Mouse (Mus musculus): ENCODE results near the gene Ndc1.
"Not testable (repeated sequence)": the region's sequence is repeated elsewhere in the genome, so short reads cannot be mapped to it uniquely, and the experiment has no call there.

The Ndc1 gene

DNA sequence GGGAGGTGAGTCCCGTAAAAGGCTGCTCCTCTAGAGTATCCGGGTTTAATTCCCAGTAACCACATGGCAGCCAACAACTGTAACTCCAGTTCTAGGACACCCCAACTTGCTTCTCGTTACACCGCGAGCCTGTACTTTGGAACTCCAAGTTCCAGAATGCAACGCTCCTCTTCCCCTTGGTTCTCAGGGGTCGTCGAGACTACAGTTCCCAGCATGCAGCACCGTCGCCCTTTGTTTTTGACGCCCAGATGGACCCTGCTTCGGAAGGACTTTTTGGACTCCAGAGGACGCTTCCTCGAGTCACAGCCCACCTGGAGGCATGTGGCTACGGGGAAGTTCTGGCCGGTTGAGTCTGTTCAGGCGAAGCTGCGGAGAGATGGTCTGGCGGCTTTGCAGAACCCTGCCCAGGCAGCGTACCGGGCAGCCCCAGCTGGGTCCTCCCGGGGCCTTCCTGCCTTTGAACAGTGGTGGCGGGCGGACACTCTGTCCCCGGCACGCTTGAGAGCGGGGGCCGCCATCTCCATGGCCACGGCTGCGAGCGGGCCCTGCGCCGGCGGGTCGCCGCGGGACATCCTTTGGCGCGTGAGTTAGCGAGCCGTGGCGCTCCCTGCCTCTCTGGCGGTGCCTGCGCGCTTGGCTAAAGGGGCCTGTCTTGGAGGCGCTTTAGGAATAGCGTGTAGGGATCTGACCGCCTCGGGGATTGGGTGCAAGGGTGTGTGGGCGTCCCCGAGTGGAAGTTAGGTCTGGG is at the start of gene Ndc1:
Ndc1 (plus strand) TSS at position 218 of the 748 bp plus-strand sequence.
- peak; percentile 83 for DNase-seq (ENCODE audit: low spot score)

DNA sequence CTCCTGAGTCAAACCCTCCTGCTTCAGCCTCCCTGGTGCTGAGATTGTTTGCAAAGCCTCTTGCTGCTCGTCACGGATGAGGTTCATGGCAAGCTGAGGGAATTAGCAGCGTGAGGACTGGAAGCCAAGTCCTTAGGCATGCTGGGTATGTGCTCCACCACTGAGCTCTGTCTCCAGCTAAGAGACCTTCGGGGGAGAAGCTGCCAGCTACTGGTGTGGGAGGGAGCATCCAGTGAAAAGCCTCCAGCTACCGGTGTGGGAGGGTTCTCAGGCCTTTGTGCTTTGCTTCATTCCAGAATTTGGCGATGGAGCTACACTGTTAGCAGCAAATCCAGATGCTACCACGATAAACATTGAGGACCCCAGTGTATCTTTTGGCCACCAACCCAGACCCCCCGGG is 48.9 kb upstream of the Ndc1 start:
- no peak for DNase-seq (ENCODE audit: low spot score)

DNA sequence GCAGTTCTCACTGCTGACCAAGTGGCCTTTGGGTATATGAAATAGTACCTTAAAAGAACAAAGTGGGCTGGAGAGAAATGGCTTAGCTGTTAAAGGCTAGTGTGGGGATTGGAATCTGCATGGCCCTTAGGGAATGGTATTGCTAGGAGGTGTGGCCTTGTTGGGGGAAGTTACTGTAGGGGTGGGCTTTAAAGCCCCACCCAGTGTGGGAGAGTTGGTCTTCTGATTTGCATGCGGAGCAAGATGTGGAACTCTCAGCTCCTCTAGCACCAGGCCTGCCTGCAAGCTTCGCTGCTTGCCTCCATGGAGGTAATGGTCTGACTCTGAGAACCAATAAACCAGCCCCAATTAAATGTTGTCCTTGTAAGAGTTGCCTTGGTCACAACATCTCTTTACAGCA is 46.5 kb upstream of the Ndc1 start:
- no peak for DNase-seq (ENCODE audit: low spot score)

DNA sequence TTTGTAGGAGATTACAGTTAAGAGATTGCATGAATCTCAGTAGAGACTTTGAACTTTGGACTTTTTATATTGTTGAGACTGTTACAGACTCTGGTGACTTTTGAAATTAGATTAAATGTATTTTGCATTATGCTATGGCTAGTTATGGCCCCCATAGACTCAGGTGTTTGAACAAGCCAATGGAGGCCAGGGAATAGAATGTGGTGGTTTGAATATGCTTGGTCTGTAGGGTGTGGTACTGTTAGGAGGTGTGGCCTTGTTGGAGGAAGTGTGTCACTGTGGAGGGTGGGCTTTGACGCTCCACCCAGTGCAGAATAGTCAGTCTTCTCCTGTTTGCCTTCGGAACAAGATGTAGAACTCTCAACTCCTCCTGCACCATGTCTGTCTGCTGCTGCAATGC is 44.5 kb upstream of the Ndc1 start:
- no peak for DNase-seq (ENCODE audit: low spot score)

DNA sequence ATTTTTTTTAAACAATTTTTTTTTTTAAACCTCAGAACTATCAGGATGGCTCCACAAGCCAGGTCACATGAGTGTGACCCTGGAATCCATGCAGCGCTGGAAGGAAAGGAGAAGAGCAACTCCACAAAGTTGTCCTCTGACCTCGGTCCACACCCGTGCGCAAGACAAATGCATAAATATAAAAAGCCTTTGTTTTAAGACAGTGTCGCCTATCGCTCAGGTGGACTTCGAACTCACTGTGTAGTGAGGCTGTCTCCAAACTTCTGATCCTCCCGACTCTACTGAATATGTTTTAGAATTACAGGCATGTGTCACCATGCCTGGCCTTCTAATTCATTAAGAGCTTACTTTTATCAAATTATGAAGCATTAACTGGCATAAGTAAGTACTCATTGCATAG is 39.1 kb upstream of the Ndc1 start:
- DNase-seq (ENCODE audit: low spot score), result no peak

DNA sequence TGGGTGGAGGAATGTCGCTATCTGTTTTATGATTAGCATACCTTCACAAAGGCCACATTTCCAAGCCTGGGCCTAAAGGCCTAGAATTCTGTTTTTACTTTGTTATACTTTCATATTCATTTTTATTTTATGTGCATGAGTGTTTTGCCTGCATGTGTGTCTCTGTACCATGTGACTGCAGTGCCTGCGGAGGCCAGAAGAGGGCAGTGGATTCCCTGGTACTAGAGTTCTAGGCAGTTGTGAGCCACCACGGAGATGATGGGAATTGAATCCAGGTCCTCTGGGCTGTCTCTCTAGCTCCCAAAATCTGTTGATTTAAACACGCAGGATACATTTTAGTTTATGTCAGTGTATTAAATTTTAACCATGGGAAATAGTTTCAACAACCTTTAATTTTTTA is 34.1 kb upstream of the Ndc1 start:
- DNase-seq (ENCODE audit: low spot score), result no peak

DNA sequence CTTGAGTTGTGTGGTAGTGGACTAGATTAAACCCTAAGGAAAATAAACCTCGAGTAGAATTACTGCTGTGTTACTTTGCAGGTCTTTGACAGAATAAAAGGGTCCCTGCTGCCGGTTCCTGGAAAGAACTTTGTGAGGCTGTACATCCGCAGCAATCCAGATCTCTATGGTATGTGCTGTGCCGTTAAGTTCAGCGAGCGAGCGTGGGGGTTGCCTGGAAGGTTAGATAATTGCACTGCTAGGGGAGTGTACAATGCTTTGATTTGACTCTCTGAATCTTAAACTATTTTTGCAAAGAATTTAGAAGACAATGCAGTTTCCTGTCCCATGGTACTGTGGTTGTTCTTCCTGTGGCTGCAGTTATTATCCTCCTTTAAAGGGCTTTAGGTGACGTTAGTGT is 31.2 kb upstream of the Ndc1 start:
- no peak for DNase-seq (ENCODE audit: low spot score)

DNA sequence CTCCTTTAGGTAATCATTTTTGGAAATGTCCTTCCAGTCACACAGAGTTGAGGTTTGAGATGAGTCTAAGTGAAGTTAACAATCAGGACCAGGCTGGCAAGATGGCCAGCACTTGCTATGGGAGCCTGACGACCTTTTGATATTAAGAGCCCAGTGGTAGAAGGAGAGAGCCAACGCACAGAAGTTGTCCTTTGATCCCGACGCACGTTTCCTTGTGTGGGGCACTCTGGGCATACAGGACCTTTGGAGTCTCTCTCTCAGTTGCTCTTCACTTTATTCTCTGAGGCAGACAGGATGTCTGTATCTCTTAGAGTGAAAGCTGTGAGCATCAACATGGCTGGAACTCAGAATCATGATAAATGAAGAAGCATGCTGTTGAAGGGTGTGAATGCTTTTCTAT is 30.1 kb upstream of the Ndc1 start:
- no peak for DNase-seq (ENCODE audit: low spot score)

DNA sequence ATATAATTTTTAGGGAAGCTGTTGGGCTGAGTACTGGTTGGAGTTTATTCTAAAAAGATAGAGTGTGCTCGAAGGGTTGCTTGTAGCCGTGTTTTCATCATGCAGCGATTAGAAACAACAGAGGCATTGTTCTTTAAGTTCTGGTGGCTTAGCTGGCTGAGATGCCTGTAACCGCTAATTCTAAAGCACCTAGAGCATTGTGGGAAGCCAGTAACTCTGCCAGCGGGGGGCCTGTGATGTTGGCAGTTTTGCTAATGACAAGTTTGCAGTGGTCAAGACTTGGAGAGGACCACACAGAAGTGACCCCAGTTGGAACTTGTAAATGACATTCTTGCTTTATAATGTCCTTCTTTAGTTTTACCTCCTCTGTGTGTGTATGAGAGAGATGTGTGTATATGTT is 26.2 kb upstream of the Ndc1 start:
- DNase-seq (ENCODE audit: low spot score), result no peak

DNA sequence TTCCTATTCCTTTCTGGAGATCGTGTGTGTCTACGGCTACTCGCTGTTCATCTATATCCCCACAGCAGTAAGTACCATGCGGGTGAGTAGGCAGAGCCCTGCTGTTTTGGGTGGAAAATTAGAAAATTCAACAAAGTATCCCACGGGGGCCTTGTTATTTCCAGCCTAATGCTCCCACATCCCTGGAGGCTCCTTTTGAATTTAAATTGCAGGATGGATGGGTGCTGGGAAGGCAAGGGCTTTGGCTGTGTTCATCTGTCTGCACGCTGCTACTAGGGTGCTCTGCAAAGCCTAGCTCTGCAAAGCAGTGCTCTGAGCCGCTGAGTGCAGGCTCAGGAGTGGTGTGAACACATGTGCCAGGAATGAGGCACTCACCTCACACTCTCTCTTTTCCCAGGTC is 23.0 kb upstream of the Ndc1 start:
- no peak for DNase-seq (ENCODE audit: low spot score)

DNA sequence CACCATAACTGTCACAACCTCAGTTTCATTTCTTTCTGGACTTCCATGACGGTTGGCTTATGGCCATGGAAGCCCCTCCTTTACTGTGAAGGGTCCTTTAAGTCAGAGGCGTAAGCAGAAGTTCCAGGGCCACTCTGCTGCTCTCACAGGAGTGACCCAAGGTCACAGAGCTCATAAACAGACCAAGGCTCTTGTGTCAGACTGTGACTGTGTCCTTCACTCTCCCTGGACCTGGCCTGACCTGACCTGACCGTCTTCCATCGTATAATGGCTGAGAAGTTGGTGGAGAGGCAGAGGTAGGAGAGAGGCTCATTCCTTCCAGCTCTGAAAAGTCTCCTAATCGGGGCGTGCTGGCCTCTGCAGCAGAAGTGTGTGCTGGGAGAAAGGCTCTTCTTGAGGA is 20.4 kb upstream of the Ndc1 start:
- no peak for DNase-seq (ENCODE audit: low spot score)

DNA sequence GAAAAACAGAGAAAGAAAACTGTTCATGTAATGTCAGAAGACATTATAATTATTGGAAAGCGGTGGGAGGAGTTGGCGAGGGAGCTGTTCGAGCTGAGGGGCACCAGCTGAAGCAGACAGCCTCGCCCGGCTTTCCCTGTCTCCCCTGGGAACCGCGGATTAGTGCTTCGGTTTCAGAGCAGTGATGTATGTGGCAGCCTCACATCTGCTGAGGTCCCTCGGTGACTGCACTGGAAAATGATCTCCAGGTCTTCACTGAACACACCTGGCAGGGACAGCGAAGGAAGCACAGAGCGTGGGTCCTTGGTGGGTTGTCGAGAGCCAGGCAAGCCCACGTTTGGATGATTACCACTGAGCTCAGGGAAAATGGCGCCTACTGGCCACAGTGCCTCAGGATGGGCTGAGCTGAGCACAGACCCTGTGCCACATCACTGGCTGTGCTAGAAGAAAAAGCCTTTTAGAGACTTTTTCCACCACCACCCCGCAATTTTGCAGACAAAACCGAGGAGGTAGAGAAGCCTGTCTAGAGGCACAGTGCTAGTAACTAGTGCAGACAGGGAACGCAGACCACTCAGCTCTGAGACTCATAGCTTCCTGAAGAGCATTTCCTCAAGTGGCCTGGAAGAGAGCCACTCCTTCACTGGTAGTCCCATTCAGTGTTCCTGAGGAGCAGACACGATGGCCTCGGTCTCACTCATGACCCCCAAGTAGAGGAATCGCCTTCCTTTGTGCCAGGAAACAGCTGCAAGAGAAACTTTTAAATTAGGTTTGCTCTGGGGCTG is 18.9 kb upstream of the Ndc1 start:
- no peak for DNase-seq (ENCODE audit: low spot score)

DNA sequence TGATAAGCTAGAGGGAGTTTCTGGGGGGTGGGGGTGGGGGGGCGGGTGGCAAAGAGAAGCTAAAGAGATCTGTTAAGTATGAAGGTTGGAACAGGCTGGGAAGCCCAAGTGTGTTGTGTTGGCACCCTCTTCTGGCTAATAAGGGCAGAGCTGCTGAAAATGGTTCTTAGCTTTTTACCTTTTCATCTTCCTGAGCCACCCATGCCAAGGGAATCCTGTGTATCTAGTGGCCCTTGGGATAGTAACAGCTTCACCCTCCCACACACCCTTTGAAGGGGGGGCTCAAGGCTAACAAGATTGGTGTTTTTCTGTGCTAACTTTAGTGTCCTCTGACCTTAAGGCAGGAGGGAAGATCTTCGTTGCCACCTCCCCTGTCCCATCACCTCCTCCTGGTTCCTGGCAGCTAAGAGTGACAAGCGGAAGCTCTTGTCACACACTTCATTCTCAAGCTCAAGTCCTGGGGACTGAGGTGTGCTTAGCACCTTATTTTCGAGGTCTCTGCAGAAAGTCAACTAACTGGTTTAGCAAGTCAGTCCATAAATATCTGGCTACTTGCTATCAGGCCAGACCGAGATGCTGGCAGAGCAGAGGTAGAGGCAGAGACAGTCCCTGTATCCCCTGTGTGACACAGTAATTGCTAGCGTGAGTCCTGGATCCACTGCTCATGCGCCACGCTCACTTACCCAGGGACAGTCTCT is 18.1 kb upstream of the Ndc1 start:
- DNase-seq (ENCODE audit: low spot score), result no peak

DNA sequence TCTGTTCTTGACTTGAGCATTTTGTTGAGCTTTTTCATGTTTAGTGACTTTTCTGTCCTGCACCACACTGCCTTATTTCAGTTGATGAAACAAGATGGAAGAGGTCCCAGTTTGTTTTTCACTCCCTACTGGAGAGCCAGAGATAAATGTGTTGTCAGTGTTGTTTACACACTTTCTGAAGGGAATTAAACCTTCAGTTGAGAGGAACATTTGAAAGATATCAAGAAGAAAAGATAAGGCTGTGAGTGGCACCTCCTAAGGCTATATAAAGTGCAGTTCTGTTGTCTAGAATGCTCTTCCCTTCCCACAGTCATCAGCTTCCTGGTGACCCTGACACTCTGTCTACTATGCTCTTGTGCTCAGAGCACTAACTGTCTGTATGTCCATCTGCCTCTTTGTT is 16.2 kb upstream of the Ndc1 start:
- no peak for DNase-seq (ENCODE audit: low spot score)

DNA sequence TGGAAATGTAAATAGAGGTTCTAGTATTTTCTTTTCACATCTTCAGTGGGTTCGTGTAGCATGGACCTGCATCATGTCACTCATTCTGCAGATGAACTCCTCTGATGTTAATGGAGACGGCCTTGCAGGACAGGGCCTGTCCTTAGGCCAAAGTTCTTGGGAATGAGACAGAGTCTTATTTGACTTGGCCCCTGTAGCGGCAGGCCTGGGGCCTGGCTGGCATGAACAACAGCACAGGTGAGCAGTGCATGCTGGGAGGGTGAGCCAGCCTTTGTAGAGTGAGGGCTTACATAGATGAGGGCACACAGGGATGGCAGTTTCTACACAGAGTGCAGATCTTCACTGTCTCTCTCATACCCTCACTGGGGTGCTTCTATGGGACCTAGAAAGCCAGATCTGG is 14.0 kb upstream of the Ndc1 start:
- no peak for DNase-seq (ENCODE audit: low spot score)

DNA sequence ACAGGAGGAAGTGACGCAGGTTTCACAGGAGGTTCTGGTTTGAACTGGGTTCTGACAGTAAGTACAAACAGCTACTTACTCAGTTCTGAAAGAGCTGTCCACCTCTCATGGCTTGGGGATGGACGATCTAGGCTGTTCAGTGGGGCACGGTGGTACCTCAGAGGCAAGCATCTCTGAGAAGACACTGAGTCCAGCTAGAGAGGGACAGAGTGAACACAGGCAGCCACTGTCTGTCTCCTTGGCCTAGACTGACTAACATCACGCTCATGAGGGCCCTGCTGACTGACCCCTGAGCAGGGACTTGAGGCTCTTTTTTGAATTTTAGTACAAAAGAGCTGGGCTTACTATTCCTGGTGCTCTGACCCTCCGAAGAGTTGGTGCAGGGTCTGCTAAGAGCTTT is 13.5 kb upstream of the Ndc1 start:
- DNase-seq (ENCODE audit: low spot score), result no peak

DNA sequence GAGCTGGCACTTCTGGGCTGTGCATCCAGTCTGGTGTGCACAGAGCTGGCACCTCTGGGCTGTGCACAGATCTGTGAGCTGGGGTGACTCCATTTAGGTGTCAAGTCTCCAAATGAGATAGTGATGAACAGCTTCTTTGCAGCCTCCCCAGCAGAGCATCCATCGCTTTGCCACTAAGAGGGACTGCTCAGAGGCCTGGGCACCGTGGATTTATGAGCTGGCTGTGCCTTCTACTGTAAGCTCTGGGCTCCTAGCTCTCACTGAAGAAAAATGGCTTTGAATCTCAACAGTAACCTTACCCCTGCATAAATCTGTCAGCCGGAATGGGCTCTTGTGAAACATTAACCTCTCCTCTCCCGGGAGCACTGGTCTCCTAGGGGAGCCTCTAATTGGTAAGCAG is 13.0 kb upstream of the Ndc1 start:
- DNase-seq (ENCODE audit: low spot score), result no peak

DNA sequence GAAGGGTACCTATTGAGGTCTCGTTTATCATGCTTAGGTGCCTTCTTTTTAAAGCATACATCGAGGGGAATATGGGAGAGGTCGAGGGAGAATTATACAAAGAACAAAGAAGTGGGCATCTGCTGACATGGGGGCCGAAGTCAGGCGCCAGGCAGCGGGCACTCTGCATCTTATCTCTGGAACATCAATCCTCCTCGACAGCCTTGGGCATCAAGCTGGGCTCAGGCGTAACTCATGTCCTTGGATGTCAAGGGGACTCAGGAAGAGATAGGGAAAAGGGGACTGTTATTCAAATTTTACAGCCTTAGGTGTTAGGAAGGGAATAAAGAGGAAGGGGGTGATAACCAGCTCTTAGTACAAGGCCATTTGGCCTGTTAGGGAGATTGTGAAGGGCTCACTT is 10.4 kb upstream of the Ndc1 start:
- DNase-seq (ENCODE audit: low spot score), result not testable (repeated sequence)

DNA sequence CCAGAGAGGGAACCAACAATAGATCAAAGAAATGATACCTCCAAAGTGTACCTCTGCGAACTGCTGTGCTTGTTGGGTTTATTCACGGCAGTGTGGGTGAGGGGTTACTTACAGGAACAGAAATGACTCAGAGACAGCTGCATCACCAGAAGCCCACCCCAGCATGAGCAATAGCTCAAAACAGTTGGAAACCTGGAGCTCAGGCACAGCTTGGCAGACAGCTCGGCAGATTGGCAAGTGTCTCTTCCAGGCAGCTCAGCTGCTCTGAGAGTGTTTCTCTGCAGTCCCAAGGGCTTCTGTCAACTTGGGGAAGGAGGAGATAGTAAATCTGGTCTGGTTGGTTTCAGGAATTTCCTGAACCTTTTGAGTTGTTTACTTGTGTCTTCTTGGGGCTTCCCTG is 9.1 kb upstream of the Ndc1 start:
- no peak for DNase-seq (ENCODE audit: low spot score)

DNA sequence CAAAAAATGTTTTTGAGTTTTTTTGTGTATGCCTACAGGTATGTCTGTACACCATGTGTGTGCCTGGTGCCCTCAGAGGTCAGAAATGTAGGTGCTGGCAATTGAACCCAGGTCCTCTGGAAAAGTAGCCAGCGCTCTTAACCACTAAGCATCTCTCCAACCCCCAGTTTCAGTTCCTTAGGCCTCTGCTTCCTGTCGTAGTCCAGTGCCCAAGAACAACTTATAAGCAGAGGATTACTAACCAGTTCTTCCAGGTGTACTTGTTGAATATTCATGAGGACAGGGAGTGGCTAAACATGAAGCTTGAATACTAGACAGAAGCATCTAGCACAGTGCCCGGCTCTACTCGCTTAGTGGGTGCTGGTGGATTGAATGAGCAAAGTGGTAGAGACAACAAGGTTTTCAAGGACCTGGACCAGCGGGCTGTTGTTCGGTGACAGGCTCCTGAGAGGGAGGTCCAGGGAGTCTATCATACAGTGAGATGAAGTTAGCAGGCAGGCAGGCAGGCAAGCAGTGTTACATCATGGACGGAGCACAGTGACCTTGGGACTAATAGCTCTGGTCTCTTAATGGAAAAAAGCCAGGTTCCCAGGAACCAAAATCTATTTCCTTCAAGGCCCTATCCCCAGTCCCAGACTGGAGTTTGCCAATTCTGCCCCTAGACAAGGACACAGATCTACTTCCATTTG is 7.0 kb upstream of the Ndc1 start:
- DNase-seq (ENCODE audit: low spot score), result no peak

DNA sequence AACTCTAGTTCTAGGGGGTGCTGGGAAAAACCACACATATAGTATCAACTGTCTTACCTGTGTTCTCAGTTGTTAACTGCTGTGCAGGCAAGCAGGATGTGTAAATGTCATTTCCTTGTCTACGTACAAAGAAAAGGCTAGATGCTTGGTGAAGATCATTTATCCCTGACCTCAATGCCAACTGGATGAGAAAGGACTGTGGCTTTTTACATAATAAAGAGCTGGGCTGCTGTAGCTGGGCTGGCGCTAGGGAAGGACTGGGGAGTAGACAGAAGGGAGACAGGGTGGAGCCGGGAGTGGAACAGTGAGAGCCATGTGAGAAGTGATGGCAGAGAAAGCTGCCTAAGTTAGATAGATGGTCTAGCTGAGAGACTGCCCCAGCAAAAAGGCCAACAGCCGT is 4.8 kb upstream of the Ndc1 start:
- no peak for DNase-seq (ENCODE audit: low spot score)

DNA sequence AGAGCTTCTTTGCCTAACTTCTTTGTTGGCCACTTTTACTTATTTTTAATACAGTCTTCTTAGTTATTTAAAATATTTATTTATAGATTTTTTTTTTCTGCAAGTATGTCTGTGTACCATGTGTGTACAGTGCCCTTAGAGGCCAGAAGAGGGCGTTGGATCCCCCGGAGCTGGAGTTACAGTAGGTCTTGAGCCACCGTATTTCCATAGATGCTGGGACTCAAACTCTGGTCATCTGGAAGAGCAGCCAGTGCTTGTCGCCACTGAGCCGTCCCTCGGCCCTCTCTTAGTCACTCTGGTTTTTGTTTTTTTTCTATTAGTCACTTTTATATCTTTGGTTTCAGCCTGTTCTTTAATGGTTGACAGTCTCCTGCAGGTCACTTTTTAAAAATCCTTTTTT is 4.0 kb upstream of the Ndc1 start:
- no peak for DNase-seq (ENCODE audit: low spot score)

DNA sequence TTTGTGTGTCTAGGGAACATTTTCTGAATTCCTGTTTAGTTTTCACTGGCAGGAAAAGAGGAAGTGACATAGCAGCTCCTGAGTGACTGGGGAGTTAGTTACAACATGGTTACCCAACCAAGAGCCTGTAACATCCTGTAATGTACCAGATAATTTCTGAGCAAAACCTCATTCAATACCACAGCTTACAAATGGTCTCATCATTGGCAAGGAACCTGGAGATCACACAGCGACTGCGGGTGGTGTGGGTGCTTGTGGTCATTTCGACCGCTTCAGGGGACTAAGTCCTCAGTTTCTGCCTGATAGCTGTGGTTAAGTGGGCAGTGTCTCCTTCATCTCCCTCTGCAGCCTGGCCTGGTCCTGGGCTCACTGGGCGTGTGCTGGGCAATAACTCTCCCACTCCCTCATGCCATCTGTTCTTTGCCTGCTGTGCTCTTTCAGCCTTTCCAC is 3.4 kb upstream of the Ndc1 start:
- no peak for DNase-seq (ENCODE audit: low spot score)
